Mouse (Mus musculus) retina, postnatal 1 day (tissue): ENCODE data around the gene Atp6v0b.

ENCODE experiments used
- DNase-seq: peaks from one replicate; pipeline ENCODE4 v3.0.0-alpha.2; 2012

Atp6v0b gene

GRCm38 (mm10) chr4:117869317-117869716, 17.8 kb downstream of the Atp6v0b start:
- DNase-seq = no peak

- peak; percentile 74 for DNase-seq
Observed at GRCm38 (mm10) chr4:117867823-117868222, 19.3 kb downstream of the Atp6v0b start.

GRCm38 (mm10) chr4:117867000-117867399, 20.1 kb downstream of the Atp6v0b start:
- DNase-seq = no peak

GRCm38 (mm10) chr4:117866083-117866482, 21.1 kb downstream of the Atp6v0b start:
- peak; percentile 35 for DNase-seq

- DNase-seq = peak; percentile 84
Observed at GRCm38 (mm10) chr4:117862823-117863222, 24.3 kb downstream of the Atp6v0b start.

GRCm38 (mm10) chr4:117860570-117860969, 26.6 kb downstream of the Atp6v0b start:
- DNase-seq = no peak

- peak; percentile 73 for DNase-seq
Observed at GRCm38 (mm10) chr4:117858794-117859193, 28.3 kb downstream of the Atp6v0b start.

- peak; percentile 58 for DNase-seq
Observed at GRCm38 (mm10) chr4:117855146-117855545, 32.0 kb downstream of the Atp6v0b start.

GRCm38 (mm10) chr4:117852152-117852868, 34.8 kb downstream of the Atp6v0b start:
- no peak for DNase-seq

- no peak for DNase-seq
Observed at GRCm38 (mm10) chr4:117850871-117851270, 36.3 kb downstream of the Atp6v0b start.

- DNase-seq = no peak
Observed at GRCm38 (mm10) chr4:117850176-117850575, 37.0 kb downstream of the Atp6v0b start.

GRCm38 (mm10) chr4:117849506-117849905, 37.6 kb downstream of the Atp6v0b start:
- no peak for DNase-seq

GRCm38 (mm10) chr4:117849063-117849462, 38.1 kb downstream of the Atp6v0b start:
- DNase-seq = peak; percentile 72

GRCm38 (mm10) chr4:117847011-117847410, 40.1 kb downstream of the Atp6v0b start:
- DNase-seq = peak; percentile 95

- DNase-seq = no peak
Observed at GRCm38 (mm10) chr4:117846261-117846660, 40.9 kb downstream of the Atp6v0b start.

GRCm38 (mm10) chr4:117845316-117845715, 41.8 kb downstream of the Atp6v0b start:
- peak; percentile 79 for DNase-seq

GRCm38 (mm10) chr4:117844467-117844866, 42.7 kb downstream of the Atp6v0b start:
- DNase-seq = no peak

- DNase-seq = no peak
Observed at GRCm38 (mm10) chr4:117843101-117843500, 44.0 kb downstream of the Atp6v0b start.

- DNase-seq = no peak
Observed at GRCm38 (mm10) chr4:117841566-117841965, 45.6 kb downstream of the Atp6v0b start.

- DNase-seq = no peak
Observed at GRCm38 (mm10) chr4:117840821-117841220, 46.3 kb downstream of the Atp6v0b start.

GRCm38 (mm10) chr4:117839366-117839765, 47.8 kb downstream of the Atp6v0b start:
- no peak for DNase-seq

- no peak for DNase-seq
Observed at GRCm38 (mm10) chr4:117837271-117837670, 49.9 kb downstream of the Atp6v0b start.

- peak; percentile 91 for DNase-seq
Observed at GRCm38 (mm10) chr4:117836204-117836767, 50.8 kb downstream of the Atp6v0b start.

- peak; percentile 73 for DNase-seq
Observed at GRCm38 (mm10) chr4:117835531-117836111, 51.5 kb downstream of the Atp6v0b start.
